Mouse (Mus musculus) left cerebral cortex, postnatal 10 days (tissue): ENCODE results near the gene Tuba4a. TPM values are rescaled to one million over a fixed set of nuclear protein-coding genes. Genes with fewer than 3 reads are reported as not detected.
A peak's percentile ranks its signal among the peaks of the same experiment; 100 is the strongest.

Experiments used
- DNase-seq, 2 experiments: peaks; one replicate each; pipeline ENCODE4 v3.0.0; 2021 to 2022; ENCODE audit warnings: low spot score in 2 of 2, mixed read lengths in 1 of 2; ENCODE audit errors: extremely low spot score in 1 of 2
- intact Hi-C: fragments of 180-260 bp; cut with DNase I; formaldehyde crosslinking; loops from one replicate; pipeline ENCODE4 v1.15.1; 2025
- microRNA-seq: library from miRNA; unstranded; fragments of <30 nt; microRNA quantifications from one replicate; pipeline ENCODE4 v1.2.0, GENCODE M21; 2022
- total RNA-seq, 2 experiments: library from RNA; stranded (reverse); gene quantifications; 2 replicates each; pipeline ENCODE4 v1.2.3; 2021

Tuba4a gene
- total RNA-seq, 2 experiments from 2014 or later, result 456 to 464 TPM

- no peak for DNase-seq
- intact Hi-C loops, result no loop called here
These were observed 38.9 kb downstream of the Tuba4a start for GRCm38 (mm10) chr1:75180741-75181140.

- DNase-seq, result peak; percentile 95
- intact Hi-C loops, result no loop called here
These were observed 39.5 kb downstream of the Tuba4a start, which contains the start of gene Abcb6 for GRCm38 (mm10) chr1:75180105-75180590. TSS of gene Abcb6 (minus strand) at chr1:75180392.

- DNase-seq, result peak; percentile 54 to 65
- intact Hi-C loops, result no loop called here
These were observed 40.1 kb downstream of the Tuba4a start for GRCm38 (mm10) chr1:75179334-75180104.

DNA sequence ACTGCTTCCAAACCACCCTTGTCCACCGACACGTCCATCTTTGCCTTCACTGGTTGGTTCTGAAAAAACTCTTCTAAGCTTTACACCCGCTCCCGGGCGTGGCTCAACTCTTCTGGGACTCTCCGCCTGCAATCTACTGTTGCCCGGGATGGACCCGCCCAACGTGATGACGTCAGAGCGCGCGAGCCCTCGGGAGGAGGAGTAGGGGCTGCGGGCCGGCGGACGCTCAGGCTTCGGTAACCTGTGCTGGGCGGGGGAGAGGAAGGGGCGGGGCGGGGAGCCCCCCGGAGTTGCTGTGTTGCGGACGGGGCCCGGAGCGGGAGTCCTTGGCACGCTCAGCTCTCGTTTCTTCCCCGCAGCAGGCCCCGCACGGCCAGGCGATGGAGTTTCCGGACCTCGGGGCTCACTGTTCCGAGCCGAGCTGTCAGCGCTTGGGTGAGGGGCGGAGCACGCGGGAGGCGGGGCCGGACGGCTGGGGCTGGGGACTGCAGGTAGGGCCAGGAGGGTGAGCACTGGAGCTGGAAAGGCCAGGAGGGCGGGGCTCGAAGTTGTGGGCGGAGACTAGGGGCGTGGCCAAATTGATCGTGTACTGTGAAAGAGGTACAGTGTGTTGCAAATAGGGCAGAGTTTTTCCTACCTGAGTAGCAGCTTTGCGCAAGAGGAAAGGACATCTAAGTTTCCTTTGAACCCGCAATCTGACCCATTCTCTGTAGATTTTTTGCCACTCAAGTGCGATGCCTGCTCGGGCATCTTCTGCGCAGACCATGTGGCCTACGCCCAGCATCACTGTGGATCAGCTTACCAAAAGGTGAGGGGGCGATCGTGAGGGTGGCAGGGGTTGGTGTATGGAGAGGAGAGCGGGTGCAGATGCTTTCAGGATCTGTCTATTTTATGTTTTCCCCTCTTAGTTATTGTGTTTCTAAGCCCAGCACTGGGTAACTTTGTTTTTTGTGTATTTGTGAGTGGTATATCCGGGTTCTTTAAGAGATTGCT lies 50.9 kb downstream of the Tuba4a start, which contains the start of gene Zfand2b:
TSS of gene Zfand2b (plus strand) at position 175 of the 993 bp plus-strand sequence.
- intact Hi-C loops, result no loop called here
- DNase-seq, result peak; percentile 93 to 98

- intact Hi-C loops, result no loop called here
These were observed 51.6 kb downstream of the Tuba4a start for GRCm38 (mm10) chr1:75168093-75168471.

More at GRCm38 (mm10) chr1:75168093-75168471, 51.6 kb downstream of the Tuba4a start:
- no peak for DNase-seq

Small RNA genes within 50 kb of the gene (microRNA-seq; reads per million reads assigned to microRNA genes)
- gene Gm27943, result not detected

Other genes with a start within 250 kb of the Tuba4a start
- 1 to 10 TPM; 1.9 to 2.7 TPM for gene Nhej1, start 94.7 kb downstream of the Tuba4a start, total RNA-seq
- gene Slc23a3, start 86.0 kb downstream of the Tuba4a start, total RNA-seq, result under 1 TPM in 1 of 2 experiments, not detected in 1; 0.21 TPM
- 10 to 100 TPM; 31.7 to 33.4 TPM for gene Cnppd1, start 77.2 kb downstream of the Tuba4a start, total RNA-seq
- 100 to 1,000 TPM; 151 to 153 TPM for gene Retreg2, start 77.1 kb downstream of the Tuba4a start, total RNA-seq
- 10 to 100 TPM; 20.2 to 21.3 TPM for gene Zfand2b, start 51.2 kb downstream of the Tuba4a start, total RNA-seq
- 10 to 100 TPM; 45.6 to 47.0 TPM for gene Abcb6, start 39.5 kb downstream of the Tuba4a start, total RNA-seq
- gene Ankzf1, start 27.7 kb downstream of the Tuba4a start, total RNA-seq, result 10 to 100 TPM; 18.2 to 19.3 TPM
- gene Atg9a, start 27.7 kb downstream of the Tuba4a start, total RNA-seq, result 100 to 1,000 TPM; 111 to 119 TPM
- 10 to 100 TPM; 18.3 to 22.1 TPM for gene Glb1l, start 9.1 kb downstream of the Tuba4a start, total RNA-seq
- gene Stk16, start 9.0 kb downstream of the Tuba4a start, total RNA-seq, result 10 to 100 TPM; 94.4 to 95.0 TPM
- gene A630095N17Rik, start 12.2 kb upstream of the Tuba4a start, total RNA-seq, result not detected
- 10 to 100 TPM; 64.1 to 69.0 TPM for gene Dnajb2, start 16.5 kb upstream of the Tuba4a start, total RNA-seq
- 100 to 1,000 TPM; 257 to 262 TPM for gene Ptprn, start 44.6 kb upstream of the Tuba4a start, total RNA-seq
- 10 to 100 TPM; 72.5 to 81.7 TPM for gene Resp18, start 58.5 kb upstream of the Tuba4a start, total RNA-seq
- gene Dnpep, start 98.1 kb upstream of the Tuba4a start, total RNA-seq, result 10 to 100 TPM; 60.6 to 67.1 TPM
- gene Des, start 140.5 kb upstream of the Tuba4a start, total RNA-seq, result 1 to 10 TPM; 1.5 TPM
- 100 to 1,000 TPM; 182 to 186 TPM for gene Speg, start 155.4 kb upstream of the Tuba4a start, total RNA-seq
- 10 to 100 TPM; 51.9 to 53.7 TPM for gene Gmppa, start 216.1 kb upstream of the Tuba4a start, total RNA-seq
- 10 to 100 TPM; 17.2 to 22.0 TPM for gene Asic4, start 230.6 kb upstream of the Tuba4a start, total RNA-seq